Mouse (Mus musculus) embryonic stem cell, embryonic (primary cell): Measurements from ENCODE around the gene Pdcd11.

Experiments used
- CTCF ChIA-PET, 4 experiments: fragments of 300-600 bp in 2 of 4; fragments of 350-600 bp in 2 of 4; sonication (Branson Sonifier 250); formaldehyde crosslinking; loops; one replicate each; lab custom pipeline; 2022; ENCODE audit warnings: inconsistent platforms in 2 of 4; lab: Charles Lee
- POLR2A ChIA-PET, 4 experiments: fragments of 300-600 bp in 2 of 4; fragments of 350-600 bp in 2 of 4; sonication (Branson Sonifier 250); formaldehyde crosslinking; loops; one replicate each; lab custom pipeline; 2022; ENCODE audit warnings: antibody characterized with exemption in 4 of 4, inconsistent platforms in 1 of 4; lab: Charles Lee

Pdcd11 gene

GRCm38 (mm10) chr19:47089718-47090525 is 646 bp upstream of the Pdcd11 start:
- ChIA-PET POLR2A (interaction anchor here (0.5 to 5.0 kb wide), 74 partner anchors 7 to 695 kb away, joined by 3 to 83 read pairs (median 4); partner anchors contain the start of genes Ina (in 3 of the 4), Neurl1a (in 3 of the 4), Taf5 (in 3 of the 4) and Calhm2 (in 2 of the 4)), CTCF (interaction anchor here in 3 of 4 experiments (0.6 to 1.4 kb wide), 10 partner anchors 10 to 579 kb away, joined by 3 to 10 read pairs (median 4); partner anchors contain the start of genes Taf5 (in 2 of the 3), Ina (in 1 of the 3) and Pcgf6 (in 1 of the 3))

- CTCF ChIA-PET = interaction anchor here in 1 of 4 experiments (0.9 kb wide), 1 partner anchor 20 kb away, joined by 3 read pairs; no protein-coding TSS in a partner anchor
- POLR2A ChIA-PET = interaction anchor here in 3 of 4 experiments (0.6 to 1.9 kb wide), 4 partner anchors 10 to 515 kb away, joined by 3 to 9 read pairs (median 3); partner anchors contain the start of genes Pdcd11 (in 2 of the 3) and Usmg5 (in 2 of the 3)
Observed at GRCm38 (mm10) chr19:47101080-47101479, 10.5 kb downstream of the Pdcd11 start.

GRCm38 (mm10) chr19:47104641-47105271 is 14.2 kb downstream of the Pdcd11 start:
- POLR2A ChIA-PET = interaction anchor here in 2 of 4 experiments (0.7 to 5.1 kb wide), 5 partner anchors 10 to 37 kb away, joined by 3 to 25 read pairs (median 3); partner anchors contain the start of genes Usmg5 (in 2 of the 2), Pdcd11 (in 1 of the 2) and Taf5 (in 1 of the 2)
- CTCF ChIA-PET = interaction anchor here in 2 of 4 experiments (0.7 to 1.9 kb wide), 3 partner anchors 14 to 17 kb away, joined by 3 to 8 read pairs (median 3); no protein-coding TSS in a partner anchor

GRCm38 (mm10) chr19:47118634-47119033 is 28.1 kb downstream of the Pdcd11 start:
- POLR2A ChIA-PET = interaction anchor here in 1 of 4 experiments (1.2 kb wide), 1 partner anchor 33 kb away, joined by 3 read pairs; no protein-coding TSS in a partner anchor
- CTCF ChIA-PET = no interaction called here

- CTCF ChIA-PET = interaction anchor here (0.6 to 2.2 kb wide), 26 partner anchors 8 to 244 kb away, joined by 3 to 29 read pairs (median 5); partner anchors contain the start of genes Calhm1 (in 1 of the 4), Neurl1a (in 1 of the 4), Pdcd11 (in 1 of the 4) and Usmg5 (in 1 of the 4)
- POLR2A ChIA-PET = interaction anchor here (0.9 to 2.5 kb wide), 9 partner anchors 8 to 106 kb away, joined by 3 to 9 read pairs (median 4); partner anchors contain the start of genes Taf5 (in 2 of the 4), Ina (in 1 of the 4) and Nt5c2 (in 1 of the 4)
Observed at GRCm38 (mm10) chr19:47121054-47121453, 30.5 kb downstream of the Pdcd11 start.

GRCm38 (mm10) chr19:47122802-47123201 is 32.2 kb downstream of the Pdcd11 start:
- POLR2A ChIA-PET = interaction anchor here in 3 of 4 experiments (0.9 to 2.2 kb wide), 11 partner anchors 9 to 72 kb away, joined by 3 to 14 read pairs (median 4); partner anchors contain the start of genes Calhm2 (in 1 of the 3), Pcgf6 (in 1 of the 3) and Taf5 (in 1 of the 3)
- CTCF ChIA-PET = interaction anchor here (0.5 to 2.4 kb wide), 40 partner anchors 9 to 424 kb away, joined by 3 to 23 read pairs (median 4); partner anchors contain the start of genes Pdcd11 (in 3 of the 4), Usmg5 (in 3 of the 4), Calhm1 (in 1 of the 4) and Calhm2 (in 1 of the 4)

- POLR2A ChIA-PET = interaction anchor here in 3 of 4 experiments (0.6 to 4.0 kb wide), 10 partner anchors 9 to 560 kb away, joined by 3 to 21 read pairs (median 6); partner anchors contain the start of genes Calhm2 (in 2 of the 3), Pdcd11 (in 2 of the 3), Taf5 (in 2 of the 3) and Usmg5 (in 2 of the 3)
- CTCF ChIA-PET = interaction anchor here in 2 of 4 experiments (1.5 to 4.2 kb wide), 2 partner anchors 40 to 210 kb away, joined by 3 to 18 read pairs; no protein-coding TSS in a partner anchor
Observed at GRCm38 (mm10) chr19:47128164-47128563, 37.6 kb downstream of the Pdcd11 start.

- POLR2A ChIA-PET = interaction anchor here in 2 of 4 experiments (0.7 to 4.0 kb wide), 9 partner anchors 9 to 61 kb away, joined by 3 to 21 read pairs (median 4); partner anchors contain the start of genes Taf5 (in 2 of the 2), Calhm2 (in 1 of the 2), Pdcd11 (in 1 of the 2) and Usmg5 (in 1 of the 2)
- CTCF ChIA-PET = interaction anchor here in 1 of 4 experiments (0.6 to 4.2 kb wide), 4 partner anchors 8 to 40 kb away, joined by 3 to 18 read pairs (median 4); no protein-coding TSS in a partner anchor
Observed at GRCm38 (mm10) chr19:47128835-47129234, 38.3 kb downstream of the Pdcd11 start.

- POLR2A ChIA-PET = interaction anchor here in 3 of 4 experiments (0.6 to 4.0 kb wide), 8 partner anchors 7 to 340 kb away, joined by 3 to 21 read pairs (median 4); partner anchors contain the start of genes Taf5 (in 2 of the 3), Pdcd11 (in 1 of the 3) and Usmg5 (in 1 of the 3)
- CTCF ChIA-PET = interaction anchor here in 2 of 4 experiments (0.6 kb wide), 2 partner anchors 47 to 206 kb away, joined by 3 read pairs; no protein-coding TSS in a partner anchor
Observed at GRCm38 (mm10) chr19:47130551-47131125, 40.1 kb downstream of the Pdcd11 start.

GRCm38 (mm10) chr19:47133161-47133560 is 42.6 kb downstream of the Pdcd11 start:
- POLR2A ChIA-PET = interaction anchor here in 3 of 4 experiments (1.1 to 2.7 kb wide), 5 partner anchors 10 to 65 kb away, joined by 3 to 14 read pairs (median 5); partner anchors contain the start of gene Taf5 (in 1 of the 3)
- CTCF ChIA-PET = interaction anchor here in 2 of 4 experiments (0.8 to 2.3 kb wide), 6 partner anchors 9 to 36 kb away, joined by 3 to 10 read pairs (median 8); partner anchors contain the start of gene Calhm3 (in 1 of the 2)

- ChIA-PET CTCF (interaction anchor here in 3 of 4 experiments (0.6 to 2.8 kb wide), 10 partner anchors 11 to 239 kb away, joined by 3 to 16 read pairs (median 4); partner anchors contain the start of gene Neurl1a (in 1 of the 3)), POLR2A (interaction anchor here in 2 of 4 experiments (0.9 to 3.5 kb wide), 16 partner anchors 8 to 120 kb away, joined by 3 to 14 read pairs (median 4); partner anchors contain the start of genes Calhm1 (in 1 of the 2), Ina (in 1 of the 2), Nt5c2 (in 1 of the 2) and Taf5 (in 1 of the 2))
Observed at GRCm38 (mm10) chr19:47135568-47135967, 45.0 kb downstream of the Pdcd11 start.

- CTCF ChIA-PET = interaction anchor here in 2 of 4 experiments (1.6 to 2.8 kb wide), 2 partner anchors 32 kb away, joined by 3 to 16 read pairs; no protein-coding TSS in a partner anchor
- POLR2A ChIA-PET = interaction anchor here in 2 of 4 experiments (0.9 to 3.5 kb wide), 6 partner anchors 10 to 121 kb away, joined by 3 to 14 read pairs (median 3); partner anchors contain the start of genes Ina (in 1 of the 2), Nt5c2 (in 1 of the 2) and Taf5 (in 1 of the 2)
Observed at GRCm38 (mm10) chr19:47136170-47136569, 45.6 kb downstream of the Pdcd11 start.

GRCm38 (mm10) chr19:47137051-47137581 is 46.5 kb downstream of the Pdcd11 start:
- CTCF ChIA-PET = interaction anchor here in 3 of 4 experiments (0.8 to 3.4 kb wide), 5 partner anchors 12 to 38 kb away, joined by 3 to 16 read pairs (median 13); no protein-coding TSS in a partner anchor
- POLR2A ChIA-PET = interaction anchor here in 3 of 4 experiments (0.7 to 5.5 kb wide), 12 partner anchors 9 to 122 kb away, joined by 3 to 62 read pairs (median 4); partner anchors contain the start of genes Pdcd11 (in 2 of the 3), Usmg5 (in 2 of the 3), Ina (in 1 of the 3) and Nt5c2 (in 1 of the 3)

- ChIA-PET CTCF (interaction anchor here in 3 of 4 experiments (0.7 to 3.4 kb wide), 7 partner anchors 11 to 835 kb away, joined by 3 to 15 read pairs (median 5); no protein-coding TSS in a partner anchor), POLR2A (interaction anchor here (0.5 to 5.5 kb wide), 16 partner anchors 10 to 71 kb away, joined by 3 to 62 read pairs (median 4); partner anchors contain the start of genes Pdcd11 (in 2 of the 4), Taf5 (in 2 of the 4), Usmg5 (in 2 of the 4) and Neurl1a (in 1 of the 4))
Observed at GRCm38 (mm10) chr19:47137771-47138421, 47.3 kb downstream of the Pdcd11 start, which contains the start of gene Calhm2. Gene Calhm2, minus strand, starts transcription at chr19:47138294.
